Mouse (Mus musculus) neutrophil, adult 83 days (primary cell): Measurements from ENCODE around the gene Ccl1. TPM values are rescaled to one million over a fixed set of nuclear protein-coding genes. Genes with fewer than 3 reads are reported as not detected.

ENCODE experiments used
- total RNA-seq, 2 experiments: library from RNA; stranded (reverse); gene quantifications; one replicate each; pipeline ENCODE4 v1.2.4; 2023

Gene Ccl1
- not detected for total RNA-seq

GRCm38 (mm10) chr11:82305590-82305989 lies at the start of gene Ccl1:
TSS of gene Ccl1 (minus strand) at chr11:82305690.

Other genes starting within 250 kb of the Ccl1 start
- not detected for gene Ccl11, start 247.9 kb downstream of the Ccl1 start, total RNA-seq
- gene Ccl12, start 203.8 kb downstream of the Ccl1 start, total RNA-seq: not detected
- gene Ccl8, start 190.5 kb downstream of the Ccl1 start, total RNA-seq: not detected
- under 1 TPM in 1 of 2 experiments, not detected in 1; 0.15 TPM for gene Tmem132e, start 83.2 kb upstream of the Ccl1 start, total RNA-seq